Mouse (Mus musculus) liver, embryonic 14 days (tissue): ENCODE results near the gene Olfr288. TPM values are rescaled to one million over a fixed set of nuclear protein-coding genes. Genes with fewer than 3 reads are reported as not detected.

Source experiments
- polyA plus RNA-seq: library from polyadenylated mRNA; depleted of rRNA; stranded (reverse); fragments of >200 nt; gene quantifications from 2 replicates; pipeline ENCODE4 v1.2.3, GENCODE M21; 2012; rRNA removed

The Olfr288 gene
- polyA plus RNA-seq, result not detected in 2 replicates

DNA sequence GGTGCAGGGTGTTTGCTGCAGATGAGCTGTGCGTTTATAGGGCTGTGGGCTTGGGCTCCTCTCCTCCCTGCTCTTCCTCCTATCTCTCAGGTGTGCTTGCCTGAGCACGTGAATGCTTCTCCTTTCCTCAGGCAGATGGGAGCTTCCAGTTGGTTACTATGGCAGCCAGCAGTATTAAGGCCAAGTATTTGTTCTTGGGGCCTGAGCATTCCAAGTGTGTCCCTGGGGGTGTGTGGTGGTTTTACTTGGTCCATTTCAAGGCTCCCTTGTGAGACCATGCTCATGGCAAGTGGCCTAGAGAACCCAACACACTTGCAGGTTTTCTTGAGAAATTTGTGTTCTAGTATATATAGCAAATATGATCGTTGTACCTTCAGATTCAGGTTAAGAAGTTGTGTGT lies at the start of gene Olfr288:
Olfr288 (minus strand) TSS at position 101 of the 400 bp plus-strand sequence.

DNA sequence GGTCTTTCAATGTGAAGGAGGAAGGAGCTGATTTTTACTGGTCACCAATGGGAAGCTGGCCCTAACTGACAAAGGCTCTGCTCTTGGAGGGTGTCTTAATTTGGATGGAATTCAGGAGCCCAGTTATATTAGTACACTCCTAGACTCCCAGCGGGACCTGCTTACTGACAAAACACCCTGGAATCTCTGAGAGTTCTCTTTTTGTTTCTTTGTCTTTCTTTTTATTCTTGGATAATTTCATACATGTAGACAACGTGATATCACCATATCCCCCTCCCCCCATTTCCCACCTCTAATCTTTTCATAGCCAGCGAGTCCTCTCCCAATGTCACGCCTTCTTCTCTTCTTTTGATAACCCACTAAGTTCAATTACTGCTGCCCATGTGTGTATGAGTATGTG lies 39.0 kb upstream of the Olfr288 start, which contains the start of gene Olfr286:
Olfr286 (minus strand) TSS at position 101 of the 400 bp plus-strand sequence.

DNA sequence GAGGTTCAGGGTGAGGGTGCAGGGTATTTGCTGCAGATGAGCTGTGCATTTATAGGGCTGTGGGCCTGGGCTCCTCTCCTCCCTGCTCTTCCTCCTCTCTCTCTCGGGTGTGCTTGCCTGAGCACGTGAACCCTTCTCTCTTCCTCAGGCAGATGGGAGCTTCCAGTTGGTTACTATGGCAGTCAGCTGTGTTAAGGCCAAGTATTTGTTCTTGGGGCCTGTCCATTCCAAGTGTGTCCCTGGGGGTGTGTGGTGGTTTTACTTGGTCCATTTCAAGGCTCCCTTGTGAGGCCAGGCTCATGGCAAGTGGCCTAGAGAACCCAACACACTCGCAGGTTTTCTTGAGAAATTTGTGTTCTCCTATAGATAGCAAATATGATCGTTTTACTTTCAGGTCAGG lies 25.5 kb upstream of the Olfr288 start, which contains the start of the genes Gm44579 and Olfr287:
Gm44579 (minus strand) TSS at position 101 of the 400 bp plus-strand sequence.
Olfr287 (minus strand) TSS at position 180 of the 400 bp plus-strand sequence.

DNA sequence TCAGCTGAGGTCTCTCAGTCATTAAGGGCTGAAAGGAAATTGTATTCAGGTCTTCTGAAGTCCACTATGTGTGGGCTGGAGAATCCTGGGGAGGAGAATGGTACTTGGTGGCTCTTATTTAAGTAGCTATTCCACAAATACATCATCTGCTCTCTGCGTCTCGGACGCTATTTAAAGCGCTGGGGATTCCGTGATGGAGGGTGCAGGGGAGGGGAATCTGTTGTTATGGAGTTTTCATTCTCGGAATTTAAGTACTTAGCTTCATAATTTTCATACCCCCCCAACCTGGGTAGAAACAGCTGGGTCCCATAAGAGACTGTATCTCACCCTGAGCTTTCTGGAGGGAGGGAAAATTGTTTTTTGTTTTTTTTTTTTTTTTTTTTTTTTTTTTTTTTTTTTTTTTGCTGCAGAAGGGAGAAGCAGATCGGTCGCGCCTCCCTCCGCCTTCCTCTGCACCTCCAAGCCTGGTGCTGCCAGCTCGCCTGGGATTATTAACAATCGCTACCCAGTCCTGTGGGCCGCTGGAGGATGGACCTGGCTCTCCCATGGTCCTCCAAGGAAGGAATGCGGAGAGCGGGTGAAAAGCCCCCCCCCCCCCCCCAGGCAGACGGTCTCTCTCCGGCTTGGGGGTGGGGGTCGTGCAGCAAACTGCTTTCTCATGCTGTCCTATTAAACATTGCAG lies 28.2 kb downstream of the Olfr288 start, which contains the start of gene Ccdc184:
Ccdc184 (plus strand) TSS at position 196 of the 682 bp plus-strand sequence.

DNA sequence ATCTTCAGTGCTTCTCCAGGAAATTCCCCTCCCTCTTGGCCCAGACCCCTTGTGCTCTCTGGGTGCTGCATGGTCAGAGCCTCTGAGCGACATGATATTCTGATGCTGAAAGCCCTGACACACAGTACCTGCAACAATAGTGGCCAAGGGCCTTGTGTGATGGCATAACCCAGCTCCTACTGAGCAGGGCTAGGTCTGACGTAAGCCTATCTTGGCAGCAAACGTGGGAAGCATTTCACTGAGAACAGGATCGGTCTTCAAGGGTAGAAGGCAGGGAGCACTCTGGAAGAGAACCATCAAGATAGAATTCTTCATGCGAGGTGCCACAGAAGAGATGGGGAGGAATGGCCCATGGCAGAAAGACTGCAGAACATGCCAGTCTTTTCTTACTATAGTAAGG lies 29.8 kb downstream of the Olfr288 start, which contains the start of gene Asb8:
Asb8 (minus strand) TSS at position 101 of the 400 bp plus-strand sequence.

Other genes starting within 250 kb of the Olfr288 start
- gene Tmem106c, start 231.3 kb downstream of the Olfr288 start, polyA plus RNA-seq, result 9.4 and 10.8 TPM in 2 replicates
- gene Col2a1, start 190.8 kb downstream of the Olfr288 start, polyA plus RNA-seq, result 0.08 and 0.26 TPM in 2 replicates
- gene Pfkm, start 103.0 kb downstream of the Olfr288 start, polyA plus RNA-seq, result 22.1 and 23.5 TPM in 2 replicates
- 10.4 and 11.8 TPM in 2 replicates for gene Senp1, start 101.8 kb downstream of the Olfr288 start, polyA plus RNA-seq
- 13.8 and 16.2 TPM in 2 replicates for gene Asb8, start 29.9 kb downstream of the Olfr288 start, polyA plus RNA-seq
- gene Ccdc184, start 28.4 kb downstream of the Olfr288 start, polyA plus RNA-seq, result not detected in 2 replicates
- not detected in 2 replicates for gene Gm44579, start 25.4 kb upstream of the Olfr288 start, polyA plus RNA-seq
- not detected in 2 replicates for gene Olfr287, start 25.5 kb upstream of the Olfr288 start, polyA plus RNA-seq
- gene Olfr286, start 38.9 kb upstream of the Olfr288 start, polyA plus RNA-seq, result not detected in 2 replicates
- not detected in 2 replicates for gene H1fnt, start 61.8 kb upstream of the Olfr288 start, polyA plus RNA-seq
- gene Zfp641, start 100.6 kb upstream of the Olfr288 start, polyA plus RNA-seq, result 0.09 and 0.12 TPM in 2 replicates
- not detected in 2 replicates for gene Olfr285, start 121.8 kb upstream of the Olfr288 start, polyA plus RNA-seq
- gene Olfr284, start 145.4 kb upstream of the Olfr288 start, polyA plus RNA-seq, result not detected in 2 replicates
- not detected in 2 replicates for gene Olfr283, start 185.4 kb upstream of the Olfr288 start, polyA plus RNA-seq
- not detected in 2 replicates for gene Olfr282, start 235.7 kb upstream of the Olfr288 start, polyA plus RNA-seq